Mouse (Mus musculus) liver, adult 2 months (tissue): ENCODE measurements at regions not wholly inside any gene's neighbourhood (a gene's known extent, or its start where the extent isn't known, plus 50 kb on each side); places are given as distances from the start of the nearest gene placed in this dataset.

Experiments
- CTCF ChIP-seq: fragments of 200-500 bp; IDR thresholded peaks from 2 replicates; pipeline ENCODE4 v1.5.1; 2011; ENCODE audit warnings: low read depth, low read length, control low read depth
- POLR2A ChIP-seq: fragments of 200-500 bp; IDR thresholded peaks from 2 replicates; pipeline ENCODE4 v1.6.1; 2011; ENCODE audit warnings: low read length, control low read depth; ENCODE audit not compliant: insufficient read depth; ENCODE audit errors: extremely low read depth

DNA sequence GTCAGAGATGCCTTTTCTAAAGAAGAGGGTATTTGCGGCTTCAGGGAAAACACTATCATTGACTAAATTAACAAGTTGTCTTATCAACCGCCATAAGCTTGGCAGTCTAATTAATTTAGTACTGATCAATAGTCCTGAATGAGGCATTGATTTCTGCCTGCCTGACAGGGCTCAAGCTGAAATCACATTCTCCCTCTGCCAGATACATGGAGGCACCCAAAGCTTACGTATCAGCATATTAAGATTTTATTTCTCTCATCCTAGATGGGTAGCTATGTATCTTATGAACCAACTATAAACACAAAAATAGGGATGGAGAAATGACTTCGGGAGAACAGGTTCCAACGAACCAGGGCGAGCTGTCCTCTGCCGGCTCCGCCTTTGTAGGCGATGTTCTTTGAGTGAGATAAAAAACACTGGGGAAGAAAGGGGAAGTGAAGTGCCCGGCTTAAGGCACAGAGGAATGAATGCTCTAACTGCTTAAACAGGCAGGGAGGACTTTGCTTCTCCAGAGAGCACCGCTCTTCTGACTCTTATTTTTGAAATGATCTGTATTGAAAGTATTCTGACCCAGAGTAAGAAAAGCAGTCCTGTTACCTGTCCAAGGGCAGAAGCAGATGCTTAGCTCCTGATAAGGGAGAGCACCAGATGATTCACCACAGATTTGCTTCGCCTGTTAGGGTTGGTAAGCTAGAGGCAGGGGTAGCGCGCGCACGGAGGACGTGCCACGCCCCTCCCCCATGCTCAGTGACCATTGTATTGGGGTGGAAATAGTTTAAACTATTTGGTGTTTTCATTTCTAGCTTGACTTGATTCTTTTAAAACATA, 78.3 kb upstream of the Otx2 start:
- TF ChIP-seq CTCF, result no peak
- no peak for TF ChIP-seq POLR2A
